Mouse (Mus musculus) common myeloid progenitor, adult 5-6 weeks (primary cell): ENCODE measurements around the gene Gm20662. TPM values are rescaled to one million over a fixed set of nuclear protein-coding genes. Genes with fewer than 3 reads are reported as not detected.
"Not testable (repeated sequence)": the region's sequence is repeated elsewhere in the genome, so short reads cannot be mapped to it uniquely, and the experiment has no call there.

ENCODE experiments used
- ATAC-seq: replicated peaks from 2 replicates; pipeline ENCODE4 v1.8.0; 2016; ENCODE audit warnings: low read depth, mild to moderate bottlenecking, moderate TSS enrichment, inconsistent platforms; ENCODE audit not compliant: poor library complexity, severe bottlenecking
- total RNA-seq: library from RNA; stranded (forward); fragments of 200-1000, 187-1606 nt; gene quantifications from 2 replicates; pipeline ENCODE4 v1.2.3, GENCODE M21; 2017

Gene Gm20662
- total RNA-seq, 1 experiment from 2014 or later, result not detected

GRCm38 (mm10) chr9:108001922-108002770, 6.0 kb downstream of the Gm20662 start, which contains the start of gene Ip6k1:
TSS of gene Ip6k1 (plus strand) at chr9:108002501.
- peak; percentile 99 for ATAC-seq

- ATAC-seq, result no peak
These were observed 6.8 kb downstream of the Gm20662 start for GRCm38 (mm10) chr9:108002778-108003530.

GRCm38 (mm10) chr9:108003531-108003890, 7.4 kb downstream of the Gm20662 start:
- ATAC-seq, result no peak

- no peak for ATAC-seq
These were observed 11.9 kb downstream of the Gm20662 start for GRCm38 (mm10) chr9:108008041-108008440.

- no peak for ATAC-seq
These were observed 14.2 kb downstream of the Gm20662 start for GRCm38 (mm10) chr9:108010385-108010784.

- not testable (repeated sequence) for ATAC-seq
These were observed 17.4 kb downstream of the Gm20662 start for GRCm38 (mm10) chr9:108013577-108013976.

- ATAC-seq, result no peak
These were observed 21.0 kb downstream of the Gm20662 start for GRCm38 (mm10) chr9:108017127-108017526.

- no peak for ATAC-seq
These were observed 24.6 kb downstream of the Gm20662 start for GRCm38 (mm10) chr9:108020741-108021140.

- ATAC-seq, result no peak
These were observed 27.1 kb downstream of the Gm20662 start for GRCm38 (mm10) chr9:108023216-108023615.

- no peak for ATAC-seq
These were observed 30.4 kb downstream of the Gm20662 start for GRCm38 (mm10) chr9:108026584-108026983.

GRCm38 (mm10) chr9:108027867-108028266, 31.7 kb downstream of the Gm20662 start:
- no peak for ATAC-seq

- no peak for ATAC-seq
These were observed 36.0 kb downstream of the Gm20662 start for GRCm38 (mm10) chr9:108032126-108032525.

GRCm38 (mm10) chr9:108035331-108036156, 39.4 kb downstream of the Gm20662 start:
- peak; percentile 42; the same call in 1 of the 2 replicates for ATAC-seq

- ATAC-seq, result no peak
These were observed 48.8 kb downstream of the Gm20662 start for GRCm38 (mm10) chr9:108044751-108045492.

GRCm38 (mm10) chr9:108046582-108046981, 50.4 kb downstream of the Gm20662 start:
- no peak for ATAC-seq

- no peak for ATAC-seq
These were observed 51.7 kb downstream of the Gm20662 start for GRCm38 (mm10) chr9:108047601-108048565.

GRCm38 (mm10) chr9:108048566-108048955, 52.4 kb downstream of the Gm20662 start:
- ATAC-seq, result peak; percentile 1; the same call in 1 of the 2 replicates

GRCm38 (mm10) chr9:108049016-108049455, 52.9 kb downstream of the Gm20662 start, which contains the start of gene Gmppb:
TSS of gene Gmppb (plus strand) at chr9:108049242.
- ATAC-seq, result peak; percentile 80
